Mouse (Mus musculus): Measurements from ENCODE around the gene Nampt. TPM values are rescaled to one million over a fixed set of nuclear protein-coding genes. Genes with fewer than 3 reads are reported as not detected.

Nampt gene
- 10 to 100 TPM; 90.3 to 94.4 TPM for total RNA-seq (2021)
- long read RNA-seq, experiment 1, full-length matches to known transcripts = 81 of 97 reads
- long read RNA-seq, experiment 1, partial matches to known transcripts = 12 of 97 reads
- long read RNA-seq, experiment 1, other reads (novel, unspliced or antisense) = 4 of 97 reads
- long read RNA-seq, experiment 2, full-length matches to known transcripts = 89 of 128 reads
- long read RNA-seq, experiment 2, partial matches to known transcripts = 35 of 128 reads
- long read RNA-seq, experiment 2, other reads (novel, unspliced or antisense) = 4 of 128 reads

- peak within 1 kb of the TSS; percentile 99 for H3K27ac ChIP-seq
- DNase-seq = no peak
- TF ChIP-seq CTCF (IDR thresholded peaks at IDR 0.05) = no peak
- intact Hi-C loops (cut with DNase I) = no loop called here
- H3K4me3 ChIP-seq = peak within 1 kb of the TSS; percentile 100
These were observed at the start of gene Nampt for GRCm38 (mm10) chr12:32819416-32819815. Gene Nampt, plus strand, starts transcription at chr12:32819545.

- H3K4me3 ChIP-seq = no peak overlapping the region
- no peak for DNase-seq
- intact Hi-C loops (cut with DNase I) = no loop called here
- H3K27ac ChIP-seq = no peak overlapping the region
- TF ChIP-seq CTCF (IDR thresholded peaks at IDR 0.05) = no peak
These were observed 48.6 kb upstream of the Nampt start for GRCm38 (mm10) chr12:32770766-32771165.

- no peak for TF ChIP-seq CTCF (IDR thresholded peaks at IDR 0.05)
- intact Hi-C loops (cut with DNase I) = no loop called here
- Histone ChIP-seq H3K4me3 (no peak overlapping the region), H3K27ac (no peak overlapping the region)
- no peak for DNase-seq
These were observed 44.8 kb upstream of the Nampt start for GRCm38 (mm10) chr12:32774592-32774991.

GRCm38 (mm10) chr12:32789092-32789491 is 30.3 kb upstream of the Nampt start:
- Histone ChIP-seq H3K27ac (no peak overlapping the region), H3K4me3 (no peak overlapping the region)
- intact Hi-C loops (cut with DNase I) = no loop called here
- no peak for TF ChIP-seq CTCF (IDR thresholded peaks at IDR 0.05)
- DNase-seq = no peak

GRCm38 (mm10) chr12:32795765-32796471 is 23.4 kb upstream of the Nampt start:
- Histone ChIP-seq H3K4me3 (no peak overlapping the region), H3K27ac (no peak overlapping the region)
- no peak for TF ChIP-seq CTCF (IDR thresholded peaks at IDR 0.05)
- no peak for DNase-seq
- intact Hi-C loops (cut with DNase I) = no loop called here

GRCm38 (mm10) chr12:32797438-32797837 is 21.9 kb upstream of the Nampt start:
- intact Hi-C loops (cut with DNase I) = no loop called here
- Histone ChIP-seq H3K27ac (no peak overlapping the region), H3K4me3 (no peak overlapping the region)
- no peak for TF ChIP-seq CTCF (IDR thresholded peaks at IDR 0.05)
- no peak for DNase-seq

GRCm38 (mm10) chr12:32801078-32801477 is 18.3 kb upstream of the Nampt start:
- intact Hi-C loops (cut with DNase I) = no loop called here
- no peak for TF ChIP-seq CTCF (IDR thresholded peaks at IDR 0.05)
- Histone ChIP-seq H3K27ac (no peak overlapping the region), H3K4me3 (no peak overlapping the region)
- no peak for DNase-seq

GRCm38 (mm10) chr12:32805559-32805958 is 13.8 kb upstream of the Nampt start:
- H3K27ac ChIP-seq = no peak overlapping the region
- H3K4me3 ChIP-seq = no peak overlapping the region
- no peak for DNase-seq
- TF ChIP-seq CTCF (IDR thresholded peaks at IDR 0.05) = no peak
- intact Hi-C loops (cut with DNase I) = no loop called here

- H3K27ac ChIP-seq = peak overlapping the region; percentile 99
- DNase-seq = peak; percentile 99
- intact Hi-C loops (cut with DNase I) = loop anchor here (2.0 to 5.0 kb wide), 4 partner anchors 37 to 443 kb away; partner anchors contain the start of gene Ccdc71l
- peak overlapping the region; percentile 100 for H3K4me3 ChIP-seq
- TF ChIP-seq CTCF (IDR thresholded peaks at IDR 0.05) = peak; percentile 17; the same call in 1 of the 2 replicates
These were observed 669 bp downstream of the Nampt start for GRCm38 (mm10) chr12:32819823-32820605.

GRCm38 (mm10) chr12:32820688-32821503 is 1.6 kb downstream of the Nampt start:
- H3K27ac ChIP-seq = peak overlapping the region; percentile 99
- TF ChIP-seq CTCF (IDR thresholded peaks at IDR 0.05) = peak; percentile 29; the same call in 1 of the 2 replicates
- DNase-seq = peak; percentile 90
- peak overlapping the region; percentile 100 for H3K4me3 ChIP-seq
- intact Hi-C loops (cut with DNase I) = loop anchor here (2.0 to 5.0 kb wide), 4 partner anchors 36 to 444 kb away; partner anchors contain the start of gene Ccdc71l

GRCm38 (mm10) chr12:32821504-32822011 is 2.2 kb downstream of the Nampt start:
- TF ChIP-seq CTCF (IDR thresholded peaks at IDR 0.05) = no peak
- DNase-seq = no peak
- peak overlapping the region; percentile 100 for H3K4me3 ChIP-seq
- intact Hi-C loops (cut with DNase I) = loop anchor here (2.0 to 5.0 kb wide), 4 partner anchors 35 to 444 kb away; partner anchors contain the start of gene Ccdc71l
- H3K27ac ChIP-seq = peak overlapping the region; percentile 99
